In the genomic region with DNA sequence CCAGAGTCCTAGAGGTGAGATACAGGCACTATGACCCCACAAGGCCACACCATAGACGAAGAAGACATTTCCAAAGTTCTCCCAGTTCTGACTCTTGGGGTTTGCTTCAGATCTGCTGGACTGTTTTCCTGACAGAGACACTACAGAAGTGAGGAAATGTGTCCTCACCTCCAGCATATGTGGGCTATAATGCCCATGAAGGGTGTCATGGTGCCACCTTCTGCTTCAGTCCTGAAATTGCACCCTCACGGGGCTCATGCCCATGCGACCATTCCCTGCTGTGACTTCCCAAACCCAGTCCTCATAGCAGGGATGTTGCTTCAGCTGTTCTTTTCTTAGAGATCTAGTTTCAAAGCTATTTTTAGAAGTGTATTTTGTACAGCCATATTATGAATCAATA, we compare ENCODE assay signal across 8 mouse cellular contexts. TPM values are rescaled to one million over a fixed set of nuclear protein-coding genes. Genes with fewer than 3 reads are reported as not detected.
DNase-seq lines count a peak whose midpoint lies in the region; ATAC-seq and TF ChIP-seq lines count a peak whose summit lies in the region.
"Had no signal": no experiment of that assay in that cellular context is flagged by ENCODE, and none has a peak within 500 bp of the region (broad histone marks: within the 10 kb centered on the region; RNA-seq: fewer than 3 reads in every experiment).

No protein-coding gene starts in this region.

- H3K4me1 ChIP-seq in kidney, postnatal 0 days (replicated peaks; ENCODE audit: insufficient read depth, low read length): 0 out of 2 replicates have a peak, but pooled peaks cover 4% of the 10 kb centered on the region
- H3K4me1 ChIP-seq in neural tube, embryonic 14.5 days (ENCODE audit: control insufficient read depth, insufficient read depth, low read length): no peaks in the 10 kb centered on the region

- WGBS in kidney, postnatal 0 days: 31% methylated on average over 3 of the region's 3 CpGs
- 39% methylated on average over 3 of the region's 3 CpGs for WGBS in neural tube, embryonic 14.5 days

- intact Hi-C loops in gastrocnemius, adult 2 months (cut with DNase I): loop anchor here (1.0 to 2.0 kb wide), 3 partner anchors 57 to 100 kb away; partner anchors contain the start of gene Sypl

- H3K9me3 ChIP-seq in kidney, postnatal 0 days (replicated peaks; ENCODE audit: low read length): no peaks in the 10 kb centered on the region
- no peaks in the 10 kb centered on the region for H3K9me3 ChIP-seq in neural tube, embryonic 14.5 days (ENCODE audit: control insufficient read depth, low read length)
- H3K9me3 ChIP-seq: neural tube, embryonic 12.5 days had no signal

- peak; percentile 49 for DNase-seq in ovary, postnatal 36 days (ENCODE audit: low spot score)
- DNase-seq in ovary, postnatal 10 days (ENCODE audit: low spot score): no peak
- peak; percentile 49 for DNase-seq in adipocyte (ENCODE audit: low spot score)
- peak; percentile 67 for DNase-seq in gastrocnemius, adult 2 months
- DNase-seq in kidney, postnatal 0 days (ENCODE audit: low spot score): peak; percentile 69
- DNase-seq in urinary bladder, postnatal 10 days (ENCODE audit: low spot score): no peak

- no peak overlapping the region for H3K9ac ChIP-seq in kidney, postnatal 0 days (ENCODE audit: low read depth, low read length)
- H3K9ac ChIP-seq in neural tube, embryonic 14.5 days (replicated peaks; ENCODE audit: low read depth, low read length): no peak overlapping the region
- H3K9ac ChIP-seq: neural tube, embryonic 12.5 days had no signal

- H3K27ac ChIP-seq in gastrocnemius, adult 2 months: no peak overlapping the region
- no peak overlapping the region for H3K27ac ChIP-seq in kidney, postnatal 0 days
- H3K27ac ChIP-seq in neural tube, embryonic 14.5 days (ENCODE audit: low read depth, low read length): no peak overlapping the region
- H3K27ac ChIP-seq: neural tube, embryonic 12.5 days had no signal

- TF ChIP-seq CTCF in gastrocnemius, adult 2 months (IDR thresholded peaks at IDR 0.05): peak; percentile 86
- peak; percentile 78 for TF ChIP-seq CTCF in kidney, postnatal 0 days (IDR thresholded peaks at IDR 0.05; ENCODE audit: low read depth)

- no peak overlapping the region for H3K4me3 ChIP-seq in gastrocnemius, adult 2 months
- H3K4me3 ChIP-seq in kidney, postnatal 0 days (replicated peaks; ENCODE audit: low read depth, low read length): no peak overlapping the region
- no peak overlapping the region for H3K4me3 ChIP-seq in neural tube, embryonic 14.5 days (ENCODE audit: low read depth, low read length)
- H3K4me3 ChIP-seq: neural tube, embryonic 12.5 days had no signal

- peak; percentile 60; the same call in 1 of the 2 replicates for ATAC-seq in kidney, postnatal 0 days (replicated peaks; ENCODE audit: low FRiP score, low read depth)
- peak; percentile 41; the same call in 1 of the 2 replicates for ATAC-seq in neural tube, embryonic 14.5 days (ENCODE audit: low read depth)

- H3K4me2 ChIP-seq in kidney, postnatal 0 days (ENCODE audit: low read length): no peak overlapping the region
- H3K4me2 ChIP-seq in neural tube, embryonic 14.5 days (ENCODE audit: low read depth, low read length): no peak overlapping the region
- H3K4me2 ChIP-seq: neural tube, embryonic 12.5 days had no signal

- H3K36me3 ChIP-seq in kidney, postnatal 0 days (ENCODE audit: insufficient read depth, low read length): no peaks in the 10 kb centered on the region
- H3K36me3 ChIP-seq in neural tube, embryonic 14.5 days (ENCODE audit: control insufficient read depth, insufficient read depth, low read length): no peaks in the 10 kb centered on the region
- H3K36me3 ChIP-seq: neural tube, embryonic 12.5 days had no signal

- no peaks in the 10 kb centered on the region for H3K27me3 ChIP-seq in kidney, postnatal 0 days (ENCODE audit: insufficient read depth, low read length)
- no peaks in the 10 kb centered on the region for H3K27me3 ChIP-seq in neural tube, embryonic 14.5 days (ENCODE audit: control insufficient read depth, insufficient read depth, low read length)
- H3K27me3 ChIP-seq: neural tube, embryonic 12.5 days had no signal

RNA-seq across cellular contexts. Expression of gene Sypl, which starts 56.3 kb away (rescaled TPM):
- 100 to 1,000 TPM; 174 to 187 TPM for total RNA-seq in gastrocnemius, adult 2 months (2021)
- polyA plus RNA-seq in kidney, postnatal 0 days (2015; fragmentation: Nextera tagmentation; extraction: Ambion mirVana): 174 and 179 TPM in 2 replicates
- polyA plus RNA-seq in neural tube, embryonic 14.5 days (2014; fragmentation: Nextera tagmentation; extraction: Ambion mirVana): 38.7 and 48.0 TPM in 2 replicates

Comparison
In these comparisons a context has a peak if more than half of its experiments do, and no peak if none do; other contexts are left out.
1. DNase-seq: peak in ovary, postnatal 36 days (single experiment), adipocyte (single experiment), gastrocnemius, adult 2 months (single experiment) and kidney, postnatal 0 days (single experiment); none in ovary, postnatal 10 days (single experiment) and urinary bladder, postnatal 10 days (single experiment).